Mouse (Mus musculus) C2C12 (cell line): Measurements from ENCODE around the gene Eef1akmt2. TPM values are rescaled to one million over a fixed set of nuclear protein-coding genes. Genes with fewer than 3 reads are reported as not detected.

Source experiments
- H3K27me3 ChIP-seq: one replicate; pipeline ENCODE4 v1.6.1; 2011; ENCODE audit not compliant: control insufficient read depth, insufficient read depth, insufficient read length
- H3K36me3 ChIP-seq: one replicate; pipeline ENCODE4 v1.6.1; 2011; ENCODE audit not compliant: control insufficient read depth, insufficient read depth
- H3K4me3 ChIP-seq: one replicate; pipeline ENCODE4 v1.5.1; 2011; ENCODE audit warnings: mild to moderate bottlenecking, control low read depth; ENCODE audit not compliant: poor library complexity, insufficient read depth, severe bottlenecking
- H3K79me2 ChIP-seq: one replicate; pipeline ENCODE4 v1.6.1; 2011; ENCODE audit not compliant: control insufficient read depth, insufficient read depth
- H3K79me3 ChIP-seq: one replicate; pipeline ENCODE4 v1.6.1; 2011; ENCODE audit warnings: low read depth, control low read depth
- H3ac ChIP-seq: one replicate; pipeline ENCODE3; 2011; ENCODE audit warnings: low read depth; ENCODE audit not compliant: control insufficient read depth, insufficient read length
- CEBPB ChIP-seq: IDR thresholded peaks from one replicate; pipeline ENCODE4 v1.6.1; 2011; ENCODE audit warnings: low read depth, mild to moderate bottlenecking, control low read depth, moderate library complexity
- CTCF ChIP-seq: IDR thresholded peaks from one replicate; pipeline ENCODE4 v1.5.1; 2011; ENCODE audit not compliant: control insufficient read depth, insufficient read depth, insufficient read length
- FOSL1 ChIP-seq: IDR thresholded peaks from one replicate; pipeline ENCODE4 v1.8.0; 2011; ENCODE audit warnings: mild to moderate bottlenecking, low read length; ENCODE audit not compliant: poor library complexity, insufficient read depth, severe bottlenecking
- MAX ChIP-seq: IDR thresholded peaks from one replicate; pipeline ENCODE4 v1.6.1; 2011; ENCODE audit warnings: mild to moderate bottlenecking, control low read depth
- MYOD1 ChIP-seq: IDR thresholded peaks from one replicate; pipeline ENCODE4 v1.6.1; 2011; ENCODE audit warnings: low read depth; ENCODE audit not compliant: control insufficient read depth, insufficient read length
- MYOG ChIP-seq: IDR thresholded peaks from one replicate; pipeline ENCODE4 v1.6.1; 2011; ENCODE audit not compliant: control insufficient read depth, insufficient read length; ENCODE audit errors: extremely low read depth
- USF1 ChIP-seq: IDR thresholded peaks from one replicate; pipeline ENCODE4 v1.6.1; 2011; ENCODE audit warnings: low read depth, mild to moderate bottlenecking, control low read depth, moderate library complexity
- long read RNA-seq, 2 experiments: library from polyadenylated mRNA; unstranded; transcript quantifications; one replicate each; pipeline ENCODE4 v2.0.0; 2019 to 2020
- polyA plus RNA-seq: library from polyadenylated mRNA; unstranded; fragments of >200 nt; fragmentation: generic; extraction: Trizol; gene quantifications from one replicate; pipeline ENCODE4 v1.2.1, GENCODE M21; 2012; ENCODE audit warnings: missing spikeins

The Eef1akmt2 gene
- polyA plus RNA-seq: 17.1 TPM
- long read RNA-seq, experiment 1, transcript Eef1akmt2-201 (6 exons, 1,107 nt): major isoform, 12 of 20 reads
- long read RNA-seq, experiment 1, partial matches to known transcripts: 1 of 20 reads
- long read RNA-seq, experiment 1, other reads (novel, unspliced or antisense): 5 of 20 reads
- long read RNA-seq, experiment 2, transcript Eef1akmt2-201 (6 exons, 1,107 nt): major isoform, 12 of 28 reads
- long read RNA-seq, experiment 2, transcript Eef1akmt2-206 (3 exons, 811 nt): minor isoform, 7 of 28 reads
- long read RNA-seq, experiment 2, partial matches to known transcripts: 3 of 28 reads
- long read RNA-seq, experiment 2, other reads (novel, unspliced or antisense): 6 of 28 reads

DNA sequence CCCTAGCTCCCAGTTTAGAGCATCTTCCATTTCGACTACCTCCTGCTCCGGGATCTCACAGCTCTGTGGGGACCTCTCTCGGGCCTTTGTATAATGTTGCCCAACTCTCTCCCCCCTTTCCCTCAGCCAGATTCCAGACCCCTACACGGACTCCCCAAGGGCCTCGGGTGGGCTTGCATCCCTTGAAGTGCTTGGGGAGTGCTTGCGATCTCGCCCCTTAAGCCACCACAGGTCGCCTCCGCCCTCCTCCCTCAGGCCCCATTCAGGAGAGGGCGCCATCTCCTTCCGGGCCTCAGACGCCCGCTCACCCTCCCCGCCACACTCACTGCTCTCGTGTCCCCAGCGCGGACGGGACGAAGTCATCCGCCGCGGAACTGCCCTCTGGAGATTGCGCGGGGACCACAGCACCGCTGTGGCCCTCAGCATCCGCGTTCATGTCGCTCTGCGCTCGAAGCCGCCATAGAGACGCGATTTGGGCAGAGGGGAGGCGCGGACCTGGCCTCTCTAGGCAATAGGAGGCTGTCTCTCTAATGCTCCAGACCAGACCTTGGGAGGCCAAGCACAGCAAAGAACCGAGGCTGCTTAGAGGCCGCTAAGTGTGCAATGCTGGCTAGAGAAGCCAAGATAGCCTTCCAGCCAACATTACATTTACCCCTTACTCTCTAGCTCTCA is at the start of gene Eef1akmt2:
TSS of gene Eef1akmt2 (minus strand) at position 501 of the 672 bp plus-strand sequence.
- no peaks in the 10 kb centered on the region for H3K27me3 ChIP-seq
- peaks cover 16% of the 10 kb centered on the region for H3K79me2 ChIP-seq
- TF ChIP-seq MYOD1 (no peak), CTCF (peak; percentile 67), MYOG (no peak)
- H3ac ChIP-seq: peak within 1 kb of the TSS; percentile 75
- H3K36me3 ChIP-seq: peaks cover 30% of the 10 kb centered on the region
- H3K4me3 ChIP-seq: peak within 1 kb of the TSS; percentile 51
- peaks cover 1% of the 10 kb centered on the region for H3K79me3 ChIP-seq

DNA sequence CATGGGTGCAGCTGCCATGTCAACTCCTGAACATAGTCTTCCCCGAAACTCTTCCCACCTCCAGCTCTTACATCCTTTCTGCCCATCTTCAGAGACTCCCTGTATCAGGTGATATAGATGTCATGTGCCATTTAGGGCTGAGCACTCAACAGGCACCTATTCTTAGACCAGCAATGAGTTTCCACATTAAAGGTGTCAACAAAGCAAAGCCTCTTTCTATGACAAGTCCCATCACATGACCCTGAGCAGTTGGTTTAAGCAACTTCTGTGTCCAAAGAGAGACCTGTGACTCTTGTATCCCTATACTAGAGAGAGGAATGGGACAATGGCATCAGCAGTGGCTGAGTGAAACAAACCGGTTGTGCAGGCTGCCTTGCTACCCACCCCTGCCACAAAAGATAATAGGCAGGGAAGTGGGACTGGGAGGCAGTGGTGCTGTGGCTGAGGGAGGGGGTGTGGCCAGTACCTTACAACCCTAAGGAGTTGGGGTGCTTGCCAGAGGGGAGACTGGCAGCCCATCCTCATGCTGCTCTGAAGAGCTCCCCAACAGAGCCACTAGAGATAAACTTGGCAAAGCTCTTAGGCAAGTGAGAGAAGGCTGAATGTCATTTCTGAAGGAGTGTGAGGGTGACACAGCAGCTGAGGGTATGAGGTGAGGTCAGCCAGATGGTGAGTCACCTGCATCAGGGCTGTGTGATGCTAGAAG is 48.5 kb upstream of the Eef1akmt2 start:
- no peak for TF ChIP-seq FOSL1
- TF ChIP-seq USF1: no peak
- no peak for TF ChIP-seq MYOG
- TF ChIP-seq MYOD1: no peak
- TF ChIP-seq CTCF: no peak
- TF ChIP-seq MAX: no peak
- TF ChIP-seq CEBPB: no peak
- H3K36me3 ChIP-seq: no peaks in the 10 kb centered on the region

DNA sequence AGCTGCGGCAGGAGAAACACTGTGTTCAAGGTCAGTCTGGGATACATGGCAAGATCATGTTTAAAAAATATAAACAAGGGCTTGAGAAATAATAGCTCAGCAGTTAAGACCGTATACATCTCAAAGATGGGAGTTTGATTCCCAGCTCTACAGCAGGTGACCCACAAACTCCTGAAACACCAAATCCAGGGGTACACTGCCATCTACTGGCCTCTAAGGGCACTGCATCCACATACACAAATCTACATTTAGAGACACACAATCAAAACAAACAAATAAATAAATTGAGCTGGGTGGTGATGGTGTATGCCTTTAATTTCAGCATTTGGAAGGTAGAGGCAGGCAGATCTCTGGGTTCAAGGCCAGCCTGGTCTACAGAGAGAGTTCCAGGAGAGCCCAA is 45.8 kb upstream of the Eef1akmt2 start:
- Histone ChIP-seq H3K36me3 (no peaks in the 10 kb centered on the region), H3K4me3 (no peak overlapping the region), H3K79me2 (no peaks in the 10 kb centered on the region), H3ac (no peak overlapping the region), H3K27me3 (no peaks in the 10 kb centered on the region), H3K79me3 (no peaks in the 10 kb centered on the region)
- TF ChIP-seq MAX (no peak), USF1 (no peak), CEBPB (no peak), CTCF (no peak), MYOG (no peak), FOSL1 (no peak), MYOD1 (no peak)

More for the DNA sequence above, 48.5 kb upstream of the Eef1akmt2 start:
- Histone ChIP-seq H3ac (no peak overlapping the region), H3K4me3 (no peak overlapping the region), H3K79me2 (no peaks in the 10 kb centered on the region), H3K27me3 (no peaks in the 10 kb centered on the region), H3K79me3 (no peaks in the 10 kb centered on the region)

GRCm38 (mm10) chr7:132897258-132897657 is 44.8 kb upstream of the Eef1akmt2 start:
- no peaks in the 10 kb centered on the region for H3K36me3 ChIP-seq
- no peak for TF ChIP-seq MAX
- no peak for TF ChIP-seq MYOG
- TF ChIP-seq USF1: no peak
- TF ChIP-seq FOSL1: no peak
- TF ChIP-seq CTCF: no peak
- no peak for TF ChIP-seq MYOD1
- no peak for TF ChIP-seq CEBPB
- no peak overlapping the region for H3K4me3 ChIP-seq
- no peaks in the 10 kb centered on the region for H3K79me2 ChIP-seq
- no peaks in the 10 kb centered on the region for H3K27me3 ChIP-seq
- H3K79me3 ChIP-seq: no peaks in the 10 kb centered on the region
- H3ac ChIP-seq: no peak overlapping the region

- no peaks in the 10 kb centered on the region for H3K79me3 ChIP-seq
- H3K79me2 ChIP-seq: no peaks in the 10 kb centered on the region
- no peak for TF ChIP-seq USF1
- TF ChIP-seq FOSL1: no peak
- TF ChIP-seq MYOG: no peak
- no peak for TF ChIP-seq CEBPB
- no peak for TF ChIP-seq MAX
- TF ChIP-seq MYOD1: no peak
- no peak for TF ChIP-seq CTCF
- no peaks in the 10 kb centered on the region for H3K36me3 ChIP-seq
- H3K4me3 ChIP-seq: no peak overlapping the region
- no peaks in the 10 kb centered on the region for H3K27me3 ChIP-seq
- no peak overlapping the region for H3ac ChIP-seq
These were observed 43.8 kb upstream of the Eef1akmt2 start for GRCm38 (mm10) chr7:132896206-132896815.
